Mouse (Mus musculus): Measurements from ENCODE around the gene Tspan7.

GRCm38 (mm10) chrX:10517756-10518155 is 32.8 kb downstream of the Tspan7 start:
- TF ChIP-seq CTCF (IDR thresholded peaks at IDR 0.05; ENCODE audit: low read depth, low read length) (no peak), POLR2A (IDR thresholded peaks at IDR 0.05; ENCODE audit: extremely low read depth, insufficient read depth, low read length) (no peak)
